Comparison of ENCODE assay signal across 10 mouse cellular contexts in the genomic region with DNA sequence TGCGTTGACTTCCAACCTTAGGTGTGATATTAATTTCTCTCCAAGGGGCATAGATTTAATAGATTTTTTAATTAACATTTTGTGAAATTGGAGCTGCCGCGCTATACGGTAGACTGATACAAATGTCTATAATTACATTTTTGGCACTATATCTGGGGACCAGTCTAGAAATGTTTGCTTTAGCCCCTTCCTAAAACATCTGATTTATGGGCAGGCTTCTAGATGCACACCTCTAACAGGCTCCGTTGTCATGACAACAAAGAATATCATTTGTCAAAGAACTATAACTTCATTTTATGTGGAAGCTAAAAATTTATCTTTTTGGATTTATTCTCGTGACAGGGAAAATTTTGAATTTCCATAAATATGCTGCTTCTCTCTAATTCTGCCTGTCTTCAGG.
"Had no signal": no experiment of that assay in that cellular context is flagged by ENCODE, and none has a peak within 500 bp of the region (broad histone marks: within the 10 kb centered on the region; RNA-seq: fewer than 3 reads in every experiment).

No protein-coding gene starts in this region.

- H3K36me3 ChIP-seq: limb, embryonic 10.5 days; liver, embryonic 15.5 days had no signal

- H3K4me1 ChIP-seq: limb, embryonic 10.5 days; liver, embryonic 15.5 days had no signal

- H3K27ac ChIP-seq: limb, embryonic 10.5 days; liver, embryonic 15.5 days; stomach, postnatal 0 days had no signal

- H3K4me2 ChIP-seq: liver, embryonic 11.5 days; liver, embryonic 15.5 days had no signal

- H3K9me3 ChIP-seq: limb, embryonic 10.5 days; liver, embryonic 15.5 days had no signal

- H3K27me3 ChIP-seq: liver, embryonic 15.5 days had no signal

- ATAC-seq: lung, postnatal 0 days had no signal

- H3K9ac ChIP-seq: liver, embryonic 15.5 days had no signal

- H3K4me3 ChIP-seq: limb, embryonic 10.5 days; liver, embryonic 15.5 days had no signal

- DNase-seq: kidney, adult 8-10 months; kidney, postnatal 25 days; lung, adult 2 months; lung, postnatal 36 days; thymus, postnatal 4 days had no signal
